Mouse (Mus musculus): ENCODE data around the gene Hist1h3f. TPM values are rescaled to one million over a fixed set of nuclear protein-coding genes. Genes with fewer than 3 reads are reported as not detected.
A peak's percentile ranks its signal among the peaks of the same experiment; 100 is the strongest.
"Not testable (repeated sequence)": the region's sequence is repeated elsewhere in the genome, so short reads cannot be mapped to it uniquely, and the experiment has no call there.

Gene Hist1h3f
- total RNA-seq, 2 experiments from 2014 or later, result 150 to 177 TPM

- DNase-seq (ENCODE audit: low spot score in 2 of 2), result peak; percentile 83 to 96
Observed at GRCm38 (mm10) chr13:23581408-23582218, 37.8 kb downstream of the Hist1h3f start, which contains the start of gene Hist1h4d. Gene Hist1h4d, plus strand, starts transcription at chr13:23581598.

- DNase-seq (ENCODE audit: low spot score in 2 of 2), result no peak
Observed at GRCm38 (mm10) chr13:23582219-23583056, 38.6 kb downstream of the Hist1h3f start.

GRCm38 (mm10) chr13:23583387-23584068 lies 39.7 kb downstream of the Hist1h3f start:
- no peak for DNase-seq (ENCODE audit: low spot score in 2 of 2)

DNA sequence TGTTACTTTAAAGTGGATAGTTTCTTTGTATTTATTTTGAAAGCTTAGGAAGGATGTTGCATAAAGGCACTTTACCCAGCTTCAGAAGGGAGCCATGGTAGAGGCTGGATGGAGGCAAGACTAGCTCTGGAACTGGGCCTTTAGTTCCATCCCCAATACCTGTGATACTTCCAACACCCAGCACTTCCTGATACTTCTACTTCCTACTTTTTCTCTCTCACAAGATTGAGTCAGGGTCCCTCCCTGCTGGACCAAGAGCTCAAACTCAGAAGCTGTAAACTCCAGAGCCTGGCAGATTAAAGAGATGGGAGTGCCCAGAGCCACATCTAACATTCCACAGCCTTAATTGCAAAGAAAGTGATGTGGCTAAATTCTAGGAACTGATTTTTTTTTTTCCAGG lies 40.5 kb downstream of the Hist1h3f start:
- no peak for DNase-seq (ENCODE audit: low spot score in 2 of 2)

GRCm38 (mm10) chr13:23585029-23585441 lies 41.2 kb downstream of the Hist1h3f start:
- peak in 1 of 2 experiments; percentile 50 for DNase-seq (ENCODE audit: low spot score in 2 of 2)

DNA sequence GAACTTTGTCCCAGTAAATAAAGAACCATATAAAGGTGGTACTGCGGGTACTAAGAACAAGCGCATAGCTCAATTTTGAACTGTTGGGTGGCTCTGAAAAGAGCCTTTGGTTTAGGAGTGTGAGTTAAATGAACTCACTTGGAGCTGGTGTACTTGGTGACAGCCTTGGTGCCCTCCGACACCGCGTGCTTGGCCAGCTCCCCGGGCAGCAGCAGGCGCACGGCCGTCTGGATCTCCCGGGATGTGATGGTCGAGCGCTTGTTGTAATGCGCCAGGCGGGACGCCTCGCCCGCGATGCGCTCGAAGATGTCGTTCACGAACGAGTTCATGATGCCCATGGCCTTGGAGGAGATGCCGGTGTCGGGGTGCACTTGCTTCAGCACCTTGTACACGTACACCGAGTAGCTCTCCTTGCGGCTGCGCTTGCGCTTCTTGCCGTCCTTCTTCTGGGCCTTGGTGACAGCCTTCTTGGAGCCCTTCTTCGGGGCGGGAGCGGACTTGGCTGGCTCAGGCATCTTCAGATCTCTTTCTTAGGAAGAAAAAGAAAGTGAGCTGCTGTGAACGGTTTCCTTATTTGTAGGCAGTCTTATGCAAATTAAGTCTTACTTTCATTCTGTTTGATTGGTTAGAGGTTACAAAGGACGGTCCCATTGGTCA lies 41.7 kb downstream of the Hist1h3f start:
- peak in 1 of 2 experiments; percentile 43 for DNase-seq (ENCODE audit: low spot score in 2 of 2)

DNA sequence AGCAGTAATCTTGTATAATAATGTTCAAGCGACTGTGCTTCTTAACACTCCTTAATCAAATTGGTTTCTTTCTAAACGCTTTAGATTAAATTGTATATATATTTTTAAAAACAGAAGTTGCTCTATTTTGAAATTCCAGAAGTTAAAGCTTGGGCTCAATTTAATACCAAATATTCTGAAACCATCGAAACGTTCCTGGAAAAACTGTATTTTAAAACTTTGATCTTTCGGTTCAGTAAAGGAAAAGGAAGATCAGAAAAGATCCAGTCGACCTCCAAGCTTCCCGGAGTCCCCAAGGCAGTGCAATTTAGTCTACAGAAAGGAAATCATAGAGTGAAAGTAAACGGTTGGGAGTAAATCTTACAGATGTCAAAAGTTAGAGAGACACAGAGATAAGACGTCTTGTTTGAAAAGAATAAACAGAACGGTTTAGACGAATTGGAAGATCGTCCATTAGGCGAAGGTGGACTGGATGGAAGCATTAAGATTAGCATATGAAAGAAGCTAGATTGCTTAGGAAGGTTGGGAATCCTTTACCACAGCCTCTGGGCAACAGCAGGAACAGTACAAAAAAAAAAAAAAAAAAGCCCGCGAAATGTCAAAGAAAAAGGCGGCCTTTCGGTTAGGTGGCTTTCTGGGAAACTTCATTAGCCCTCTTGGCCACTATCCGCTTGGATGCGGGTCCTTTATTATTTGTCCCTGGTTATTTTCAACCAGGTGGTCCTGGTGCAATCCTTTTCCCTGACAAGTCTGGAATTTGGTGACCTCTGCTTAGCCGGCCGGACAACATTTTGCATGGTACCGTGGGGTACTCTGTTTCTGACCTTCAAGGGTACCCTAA lies 42.5 kb downstream of the Hist1h3f start:
- DNase-seq (ENCODE audit: low spot score in 2 of 2), result no peak

DNA sequence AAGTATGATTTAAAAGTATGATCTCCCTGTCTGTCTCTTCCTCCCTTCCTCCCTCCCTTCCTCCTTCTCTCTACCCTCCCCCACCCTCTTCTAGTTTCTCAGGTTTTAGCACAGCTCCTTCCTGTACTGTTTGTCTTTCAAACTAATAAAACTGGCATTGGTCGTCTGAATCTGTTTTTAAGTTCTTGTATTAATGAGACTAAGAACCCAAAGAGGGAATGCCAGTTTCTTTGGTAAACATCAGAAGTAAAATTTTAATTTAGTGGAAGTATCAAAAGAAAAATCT lies 43.0 kb downstream of the Hist1h3f start:
- DNase-seq (ENCODE audit: low spot score in 2 of 2), result no peak

DNA sequence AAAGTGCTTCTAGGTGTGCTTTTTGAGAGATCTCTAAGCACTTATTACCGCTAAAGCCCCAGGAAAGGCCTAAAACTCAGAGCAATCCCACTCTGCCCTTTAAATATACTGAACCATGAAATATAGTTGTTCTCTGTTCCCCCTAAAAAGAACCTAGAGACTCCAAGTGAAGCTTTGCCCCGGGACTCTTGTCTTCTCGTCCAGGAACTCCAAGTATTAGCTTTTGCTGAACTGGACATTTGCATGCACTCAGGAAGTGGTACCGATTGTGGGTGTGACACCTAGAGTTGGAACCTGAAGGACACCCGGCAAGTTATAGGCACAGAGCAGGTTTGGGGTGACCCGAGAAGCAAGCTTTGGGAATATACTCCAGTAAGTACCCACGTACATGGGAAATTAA lies 47.4 kb downstream of the Hist1h3f start:
- no peak for DNase-seq (ENCODE audit: low spot score in 2 of 2)

- DNase-seq (ENCODE audit: low spot score in 2 of 2), result not testable (repeated sequence)
Observed at GRCm38 (mm10) chr13:23591886-23592285, 48.0 kb downstream of the Hist1h3f start.

- DNase-seq (ENCODE audit: low spot score in 2 of 2), result no peak
Observed at GRCm38 (mm10) chr13:23592614-23593013, 48.8 kb downstream of the Hist1h3f start.

GRCm38 (mm10) chr13:23593051-23593770 lies 49.4 kb downstream of the Hist1h3f start:
- DNase-seq (ENCODE audit: low spot score in 2 of 2), result no peak

Small RNA genes lying within 50 kb of the gene (microRNA-seq; reads per million reads assigned to microRNA genes)
- gene Gm44297 (not detected), gene Gm44359 (not detected), gene Gm44394 (not detected), gene n-TStga1 (0.79 reads per million)

Other genes starting within 250 kb of the Hist1h3f start
- 10 to 100 TPM; 22.9 to 23.5 TPM for gene Zfp322a, start 174.8 kb upstream of the Hist1h3f start, total RNA-seq (2021)
- gene Abt1, start 120.2 kb upstream of the Hist1h3f start, total RNA-seq (2021), result 1 to 10 TPM; 7.9 to 8.9 TPM
- under 1 TPM; 0.20 to 0.87 TPM for gene Btn1a1, start 78.2 kb upstream of the Hist1h3f start, total RNA-seq (2021)
- under 1 TPM in 1 of 2 experiments, not detected in 1; 0.17 TPM for gene Btn2a2, start 55.2 kb upstream of the Hist1h3f start, total RNA-seq (2021)
- gene Hist1h4h, start 13.0 kb upstream of the Hist1h3f start, total RNA-seq (2021), result 1,000 to 10,000 TPM; 1,239 to 1,302 TPM
- gene Hist1h2af, start 10.1 kb upstream of the Hist1h3f start, total RNA-seq (2021), result 100 to 1,000 TPM; 512 to 538 TPM
- gene Hist1h3g, start 8.6 kb upstream of the Hist1h3f start, total RNA-seq (2021), result 100 to 1,000 TPM; 144 to 196 TPM
- gene Hist1h2bh, start 660 bp upstream of the Hist1h3f start, total RNA-seq (2021), result 10 to 100 TPM; 29.4 to 38.7 TPM
- gene Hist1h4f, start 7.6 kb downstream of the Hist1h3f start, total RNA-seq (2021), result 100 to 1,000 TPM; 899 to 983 TPM
- gene Hist1h1d, start 9.2 kb downstream of the Hist1h3f start, total RNA-seq (2021), result 10 to 100 TPM; 48.3 to 57.6 TPM
- gene Hist1h3e, start 18.3 kb downstream of the Hist1h3f start, total RNA-seq (2021), result 100 to 1,000 TPM; 399 to 448 TPM
- gene Hist1h2ae, start 27.2 kb downstream of the Hist1h3f start, total RNA-seq (2021), result 10 to 100 TPM; 79.7 to 95.7 TPM
- gene Hist1h2bg, start 27.3 kb downstream of the Hist1h3f start, total RNA-seq (2021), result 100 to 1,000 TPM; 627 to 705 TPM
- 100 to 1,000 TPM; 297 to 360 TPM for gene Hist1h2bf, start 30.1 kb downstream of the Hist1h3f start, total RNA-seq (2021)
- gene Hist1h2ad, start 30.3 kb downstream of the Hist1h3f start, total RNA-seq (2021), result 10 to 100 TPM; 63.5 to 64.6 TPM
- gene Hist1h3d, start 31.7 kb downstream of the Hist1h3f start, total RNA-seq (2021), result 10 to 100 TPM; 64.3 to 80.4 TPM
- 100 to 1,000 TPM; 413 to 478 TPM for gene Hist1h4d, start 37.5 kb downstream of the Hist1h3f start, total RNA-seq (2021)
- gene Hist1h2be, start 77.1 kb downstream of the Hist1h3f start, total RNA-seq (2021), result 10 to 100 TPM; 40.6 to 48.5 TPM
- gene Hist1h1e, start 78.5 kb downstream of the Hist1h3f start, total RNA-seq (2021), result 100 to 1,000 TPM; 327 to 388 TPM
- 10 to 100 TPM; 13.0 to 15.5 TPM for gene Hist1h2ac, start 139.9 kb downstream of the Hist1h3f start, total RNA-seq (2021)
- 10 to 100 TPM; 92.5 to 95.2 TPM for gene Hist1h2bc, start 140.1 kb downstream of the Hist1h3f start, total RNA-seq (2021)
- 1 to 10 TPM; 1.8 to 2.2 TPM for gene Hist1h1t, start 151.8 kb downstream of the Hist1h3f start, total RNA-seq (2021)
- 100 to 1,000 TPM; 220 to 275 TPM for gene Hist1h4c, start 154.4 kb downstream of the Hist1h3f start, total RNA-seq (2021)
- gene Hfe, start 166.8 kb downstream of the Hist1h3f start, total RNA-seq (2021), result 10 to 100 TPM; 24.4 to 26.7 TPM
- 100 to 1,000 TPM; 583 to 655 TPM for gene Hist1h1c, start 194.8 kb downstream of the Hist1h3f start, total RNA-seq (2021)
- gene Hist1h3c, start 201.6 kb downstream of the Hist1h3f start, total RNA-seq (2021), result 100 to 1,000 TPM; 224 to 252 TPM
- gene Hist1h2bb, start 202.7 kb downstream of the Hist1h3f start, total RNA-seq (2021), result 100 to 1,000 TPM; 268 to 325 TPM
- gene Hist1h2ab, start 207.1 kb downstream of the Hist1h3f start, total RNA-seq (2021), result 100 to 1,000 TPM; 457 to 545 TPM
- gene Hist1h3b, start 208.2 kb downstream of the Hist1h3f start, total RNA-seq (2021), result 100 to 1,000 TPM; 526 to 670 TPM
- gene Hist1h4b, start 213.0 kb downstream of the Hist1h3f start, total RNA-seq (2021), result 100 to 1,000 TPM; 436 to 510 TPM
- gene Hist1h4a, start 217.2 kb downstream of the Hist1h3f start, total RNA-seq (2021), result 100 to 1,000 TPM; 348 to 415 TPM
- 100 to 1,000 TPM; 459 to 527 TPM for gene Hist1h3a, start 218.3 kb downstream of the Hist1h3f start, total RNA-seq (2021)
- 100 to 1,000 TPM; 405 to 481 TPM for gene Hist1h1a, start 219.6 kb downstream of the Hist1h3f start, total RNA-seq (2021)
- gene Trim38, start 225.9 kb downstream of the Hist1h3f start, total RNA-seq (2021), result under 1 TPM in 1 of 2 experiments, not detected in 1; 0.20 TPM

Measured in adrenal gland, postnatal 4 days (tissue).